Mouse (Mus musculus) stomach, postnatal 0 days (tissue): Measurements from ENCODE around the gene Trim38. TPM values are rescaled to one million over a fixed set of nuclear protein-coding genes. Genes with fewer than 3 reads are reported as not detected.
"Not testable (repeated sequence)": the region's sequence is repeated elsewhere in the genome, so short reads cannot be mapped to it uniquely, and the experiment has no call there.

Experiments
- ATAC-seq: fragments of 200-750 bp; cut with Nextera tagmentation; 2 replicates; pipeline ENCODE4 v1.8.0; 2017; ENCODE audit not compliant: low FRiP score, low TSS enrichment
- DNase-seq: peaks from one replicate; pipeline ENCODE4 v3.0.0-alpha.2; 2016; ENCODE audit warnings: low spot score
- H3K27ac ChIP-seq: fragments of 300-500 bp; sonication (generic); replicated peaks from 2 replicates; pipeline ENCODE4 v1.5.1; 2014; ENCODE audit warnings: mild to moderate bottlenecking, control low read depth
- H3K27me3 ChIP-seq: fragments of 300-500 bp; sonication (generic); 2 replicates; pipeline ENCODE4 v1.6.1; 2014; ENCODE audit warnings: low read length; ENCODE audit not compliant: control insufficient read depth, insufficient read depth
- H3K36me3 ChIP-seq: fragments of 300-500 bp; sonication (generic); 2 replicates; pipeline ENCODE4 v1.6.1; 2014; ENCODE audit warnings: low read length, mixed read lengths; ENCODE audit not compliant: control insufficient read depth, insufficient read depth
- H3K4me1 ChIP-seq: fragments of 300-500 bp; sonication (generic); replicated peaks from 2 replicates; pipeline ENCODE4 v1.6.1; 2014; ENCODE audit warnings: antibody characterized with exemption; ENCODE audit not compliant: control insufficient read depth, insufficient read depth
- H3K4me2 ChIP-seq: fragments of 300-500 bp; sonication (generic); replicated peaks from 2 replicates; pipeline ENCODE4 v1.6.1; 2014; ENCODE audit warnings: low read depth, mild to moderate bottlenecking, control low read depth, moderate library complexity
- H3K4me3 ChIP-seq: fragments of 300-500 bp; sonication (generic); 2 replicates; pipeline ENCODE4 v1.5.1; 2014; ENCODE audit warnings: low read depth, low read length, control low read depth
- H3K9ac ChIP-seq: fragments of 300-500 bp; sonication (generic); 2 replicates; pipeline ENCODE4 v1.6.1; 2014; ENCODE audit warnings: mild to moderate bottlenecking, low read length, control low read depth, mixed read lengths
- H3K9me3 ChIP-seq: fragments of 300-500 bp; sonication (generic); 2 replicates; pipeline ENCODE4 v1.6.1; 2016; ENCODE audit warnings: low read length; ENCODE audit not compliant: control insufficient read depth
- CTCF ChIP-seq: IDR thresholded peaks from 2 replicates; pipeline ENCODE4 v1.5.1; 2016; ENCODE audit warnings: antibody characterized with exemption, low read depth, mild to moderate bottlenecking, moderate library complexity
- EP300 ChIP-seq: optimal IDR thresholded peaks from 2 replicates; pipeline ENCODE3; 2016; ENCODE audit warnings: antibody characterized with exemption
- WGBS: fragments of 180-500 bp; shearing (Covaris S2); extraction: QIAGEN DNeasy Blood & Tissue Kit; methylation state at CpG from one replicate; pipeline ENCODE4 v1.1.7; 2014; 5-methylcytosine and 5-hydroxymethylcytosine counted together
- polyA plus RNA-seq: library from polyadenylated mRNA; unstranded; fragments of >200 nt; fragmentation: Nextera tagmentation; extraction: Ambion mirVana; gene quantifications from 2 replicates; pipeline ENCODE4 v1.2.1, GENCODE M21; 2015

Trim38 gene
- polyA plus RNA-seq, 1 experiment from 2014 or later: 0.18 TPM

DNA sequence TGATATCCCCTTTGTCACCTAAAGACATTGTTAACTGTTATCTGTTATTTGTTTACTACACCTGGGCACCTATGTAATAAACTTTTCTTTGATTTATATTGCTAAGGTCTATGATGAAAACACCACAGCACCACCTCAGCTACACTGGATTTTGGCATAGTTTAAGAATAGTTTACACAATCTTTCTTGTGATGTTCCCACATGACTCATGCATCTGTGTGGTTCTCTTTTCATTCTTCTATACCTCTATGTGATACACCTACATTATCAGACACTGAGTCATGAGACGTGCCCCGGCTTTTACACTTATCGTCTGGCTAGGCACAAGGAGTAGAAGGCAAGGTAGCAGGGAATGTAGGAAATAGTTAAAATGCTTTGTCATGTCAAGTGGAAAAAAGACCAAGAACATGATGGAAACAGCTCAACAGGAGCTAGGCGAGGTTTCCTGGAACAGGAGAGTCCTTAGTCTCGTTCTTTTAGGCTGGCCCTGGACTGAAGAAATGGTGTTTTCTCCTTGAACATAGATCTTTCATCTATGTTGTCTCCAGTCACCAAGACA lies 20.1 kb upstream of the Trim38 start:
- H3K27ac ChIP-seq: no peak overlapping the region
- H3K4me3 ChIP-seq: no peak overlapping the region
- 68% methylated on average over 5 of the region's 5 CpGs for WGBS
- H3K9me3 ChIP-seq: no peaks in the 10 kb centered on the region
- no peak for ATAC-seq
- no peaks in the 10 kb centered on the region for H3K4me1 ChIP-seq
- DNase-seq: no peak
- H3K4me2 ChIP-seq: no peak overlapping the region
- H3K36me3 ChIP-seq: no peaks in the 10 kb centered on the region
- no peak for TF ChIP-seq EP300
- no peak for TF ChIP-seq CTCF
- no peaks in the 10 kb centered on the region for H3K27me3 ChIP-seq
- H3K9ac ChIP-seq: no peak overlapping the region

GRCm38 (mm10) chr13:23750839-23751477 lies 18.8 kb upstream of the Trim38 start, which contains the start of gene Hist1h2ab:
Hist1h2ab (plus strand) TSS chr13:23751126.
- peak; percentile 17; the same call in 1 of the 2 replicates for TF ChIP-seq CTCF
- H3K4me1 ChIP-seq, H3K9me3 ChIP-seq, H3K36me3 ChIP-seq, H3K27me3 ChIP-seq: not testable (repeated sequence)
- 2% methylated on average over 27 of the region's 47 CpGs for WGBS
- peak within 1 kb of the TSS; percentile 90 for H3K27ac ChIP-seq
- H3K9ac ChIP-seq: peak within 1 kb of the TSS; percentile 18; the same call in 1 of the 2 replicates
- ATAC-seq: peak; percentile 38; the same call in 1 of the 2 replicates
- peak; percentile 66 for DNase-seq
- peak within 1 kb of the TSS; percentile 55 for H3K4me2 ChIP-seq
- peak within 1 kb of the TSS; percentile 31 for H3K4me3 ChIP-seq

GRCm38 (mm10) chr13:23751478-23751956 lies 18.2 kb upstream of the Trim38 start:
- peak overlapping the region; percentile 31 for H3K4me3 ChIP-seq
- WGBS: 1% methylated on average over 11 of the region's 11 CpGs
- ATAC-seq: no peak

DNA sequence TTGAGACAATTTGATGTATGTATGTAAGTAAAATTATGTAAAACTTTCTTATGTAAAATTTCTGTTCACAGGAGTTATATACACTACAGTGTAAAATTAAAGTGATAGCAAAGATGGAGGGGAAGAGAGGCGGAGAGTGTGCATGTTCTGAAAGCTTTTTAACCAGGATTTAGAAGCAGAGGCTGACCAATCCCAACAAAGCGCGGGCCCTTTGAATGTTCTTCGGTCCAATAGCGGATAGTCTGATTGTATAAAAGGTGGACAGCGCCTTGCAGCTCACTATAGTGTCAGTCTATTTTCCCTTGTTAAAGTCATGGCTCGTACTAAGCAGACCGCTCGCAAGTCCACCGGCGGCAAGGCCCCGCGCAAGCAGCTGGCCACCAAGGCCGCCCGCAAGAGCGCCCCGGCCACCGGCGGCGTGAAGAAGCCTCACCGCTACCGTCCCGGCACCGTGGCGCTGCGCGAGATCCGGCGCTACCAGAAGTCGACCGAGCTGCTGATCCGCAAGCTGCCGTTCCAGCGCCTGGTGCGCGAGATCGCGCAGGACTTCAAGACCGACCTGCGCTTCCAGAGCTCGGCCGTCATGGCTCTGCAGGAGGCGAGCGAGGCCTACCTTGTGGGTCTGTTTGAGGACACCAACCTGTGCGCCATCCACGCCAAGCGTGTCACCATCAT lies 17.5 kb upstream of the Trim38 start, which contains the start of gene Hist1h3b:
Gene Hist1h3b (plus strand): TSS at position 201 of the 675 bp plus-strand sequence.
- ATAC-seq: peak; percentile 80
- not testable (repeated sequence) for H3K36me3 ChIP-seq, H3K4me1 ChIP-seq, H3K9me3 ChIP-seq, H3K27me3 ChIP-seq
- peak within 1 kb of the TSS; percentile 90 for H3K27ac ChIP-seq
- peak within 1 kb of the TSS; percentile 47 for H3K9ac ChIP-seq
- peak within 1 kb of the TSS; percentile 55 for H3K4me2 ChIP-seq
- peak; percentile 88 for DNase-seq
- peak within 1 kb of the TSS; percentile 31 for H3K4me3 ChIP-seq
- 0% methylated on average over 18 of the region's 47 CpGs for WGBS

More at GRCm38 (mm10) chr13:23751478-23751956, 18.2 kb upstream of the Trim38 start:
- H3K9me3 ChIP-seq: no peaks in the 10 kb centered on the region
- H3K4me1 ChIP-seq: no peaks in the 10 kb centered on the region
- DNase-seq: no peak
- no peaks in the 10 kb centered on the region for H3K27me3 ChIP-seq
- H3K36me3 ChIP-seq: no peaks in the 10 kb centered on the region
- peak overlapping the region; percentile 18; the same call in 1 of the 2 replicates for H3K9ac ChIP-seq
- H3K4me2 ChIP-seq: peak overlapping the region; percentile 55
- no peak; the same call in 1 of the 2 replicates for TF ChIP-seq CTCF
- TF ChIP-seq EP300: no peak
- peak overlapping the region; percentile 90 for H3K27ac ChIP-seq

GRCm38 (mm10) chr13:23752742-23753172 lies 17.0 kb upstream of the Trim38 start:
- H3K27me3 ChIP-seq: no peaks in the 10 kb centered on the region
- TF ChIP-seq EP300 (no peak), CTCF (no peak)

More at GRCm38 (mm10) chr13:23752742-23753172, 17.0 kb upstream of the Trim38 start:
- Histone ChIP-seq H3K9ac (peak overlapping the region; percentile 47), H3K27ac (0 out of 2 replicates have a peak overlapping the region, but pooled peaks have one; percentile 18), H3K4me2 (peak overlapping the region; percentile 40), H3K9me3 (no peaks in the 10 kb centered on the region), H3K4me1 (no peaks in the 10 kb centered on the region), H3K4me3 (peak overlapping the region; percentile 20), H3K36me3 (no peaks in the 10 kb centered on the region)
- DNase-seq (no peak), ATAC-seq (no peak)
- 6% methylated on average over 6 of the region's 6 CpGs for WGBS
